Mouse (Mus musculus): Measurements from ENCODE around the gene Frmd4a. TPM values are rescaled to one million over a fixed set of nuclear protein-coding genes. Genes with fewer than 3 reads are reported as not detected.

Gene Frmd4a
- polyA plus RNA-seq, 1 experiment from 2014 or later = 24.2 TPM

DNA sequence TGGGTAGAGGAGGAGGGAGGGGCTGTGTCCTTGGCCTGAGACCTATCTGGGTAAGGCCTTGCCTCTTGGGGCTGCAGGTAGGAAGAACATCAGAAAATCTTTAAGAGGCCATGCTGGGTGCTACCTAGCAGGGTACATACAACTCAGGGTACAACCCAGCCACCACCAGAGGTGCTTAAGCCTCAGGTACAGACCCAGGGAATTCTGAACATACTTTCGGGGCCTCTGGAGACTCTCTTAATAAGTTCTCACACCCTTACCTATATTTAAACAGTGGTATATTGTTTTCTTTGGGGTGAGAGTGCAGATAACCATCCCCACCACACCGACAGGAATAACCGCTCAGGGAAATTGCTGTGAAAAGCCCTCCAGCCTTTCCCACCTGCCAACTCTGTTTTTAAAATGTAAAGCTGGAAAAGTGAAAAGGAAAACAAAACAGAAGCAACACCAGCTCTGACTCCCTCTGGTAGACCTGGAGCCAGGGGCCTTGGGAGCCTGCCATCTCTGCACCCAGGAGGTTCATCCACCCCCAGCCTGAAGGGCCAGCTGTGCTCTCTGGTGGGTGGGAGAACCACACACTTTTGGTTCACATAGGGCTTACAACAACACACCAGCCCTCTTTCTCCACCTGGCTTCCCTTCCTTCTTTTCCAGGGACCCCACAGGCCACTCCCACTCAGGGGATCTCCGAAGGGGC, 548.9 kb downstream of the Frmd4a start:
- Histone ChIP-seq H3K4me3 (ENCODE audit: inconsistent target) (no peak overlapping the region), H3K79me2 (ENCODE audit: inconsistent target) (peaks cover 97% of the 10 kb centered on the region), H3K36me3 (ENCODE audit: inconsistent target) (peaks cover 11% of the 10 kb centered on the region; the same call in 1 of the 2 replicates), H3K27ac (peak overlapping the region; percentile 79)
- WGBS (ENCODE audit: missing documents) = 95% methylated on average over 4 of the region's 4 CpGs

DNA sequence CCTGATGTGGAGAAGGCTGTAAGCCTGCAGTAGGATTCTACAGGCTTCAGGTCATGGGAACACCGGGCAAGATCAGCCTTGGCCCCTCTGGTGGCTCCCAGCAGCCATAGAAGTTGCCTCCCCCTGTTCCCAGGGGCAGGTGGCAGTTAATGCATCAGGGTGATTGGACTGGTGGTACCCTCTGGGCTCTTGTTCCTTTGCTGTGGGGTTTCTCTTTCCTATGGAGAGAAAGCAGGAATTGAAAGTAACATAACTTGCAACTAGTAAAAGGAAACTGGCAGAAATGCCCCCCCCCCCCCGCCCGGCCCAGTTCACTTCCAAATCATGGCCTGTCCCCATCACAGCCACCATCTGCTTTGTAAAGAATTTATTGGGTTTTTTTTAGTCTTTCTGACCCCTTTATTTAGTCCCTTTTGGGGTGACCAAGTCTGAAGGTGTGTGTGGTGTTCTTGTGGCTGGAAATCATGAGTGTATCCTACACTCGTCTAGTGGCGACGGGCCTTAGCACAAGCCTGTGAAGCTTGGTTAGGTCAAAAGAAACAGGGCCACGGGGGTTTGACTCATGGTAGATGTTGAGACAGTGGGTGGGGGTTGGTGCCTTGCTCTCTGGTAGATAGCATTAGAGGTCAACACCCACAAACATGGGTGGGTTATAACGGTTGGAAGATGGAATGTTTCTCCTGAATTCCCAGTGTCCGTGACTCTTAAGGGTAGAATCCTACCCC, 549.6 kb downstream of the Frmd4a start:
- H3K36me3 ChIP-seq (ENCODE audit: inconsistent target) = peaks cover 15% of the 10 kb centered on the region; the same call in 1 of the 2 replicates
- peaks cover 97% of the 10 kb centered on the region for H3K79me2 ChIP-seq (ENCODE audit: inconsistent target)
- peak overlapping the region; percentile 79 for H3K27ac ChIP-seq
- no peak overlapping the region for H3K4me3 ChIP-seq (ENCODE audit: inconsistent target)
- WGBS (ENCODE audit: missing documents) = 75% methylated on average over 9 of the region's 9 CpGs

GRCm38 (mm10) chr2:4568967-4569366, 551.5 kb downstream of the Frmd4a start:
- Histone ChIP-seq H3K36me3 (ENCODE audit: inconsistent target) (peaks cover 24% of the 10 kb centered on the region; the same call in 1 of the 2 replicates), H3K4me3 (ENCODE audit: inconsistent target) (no peak overlapping the region)

DNA sequence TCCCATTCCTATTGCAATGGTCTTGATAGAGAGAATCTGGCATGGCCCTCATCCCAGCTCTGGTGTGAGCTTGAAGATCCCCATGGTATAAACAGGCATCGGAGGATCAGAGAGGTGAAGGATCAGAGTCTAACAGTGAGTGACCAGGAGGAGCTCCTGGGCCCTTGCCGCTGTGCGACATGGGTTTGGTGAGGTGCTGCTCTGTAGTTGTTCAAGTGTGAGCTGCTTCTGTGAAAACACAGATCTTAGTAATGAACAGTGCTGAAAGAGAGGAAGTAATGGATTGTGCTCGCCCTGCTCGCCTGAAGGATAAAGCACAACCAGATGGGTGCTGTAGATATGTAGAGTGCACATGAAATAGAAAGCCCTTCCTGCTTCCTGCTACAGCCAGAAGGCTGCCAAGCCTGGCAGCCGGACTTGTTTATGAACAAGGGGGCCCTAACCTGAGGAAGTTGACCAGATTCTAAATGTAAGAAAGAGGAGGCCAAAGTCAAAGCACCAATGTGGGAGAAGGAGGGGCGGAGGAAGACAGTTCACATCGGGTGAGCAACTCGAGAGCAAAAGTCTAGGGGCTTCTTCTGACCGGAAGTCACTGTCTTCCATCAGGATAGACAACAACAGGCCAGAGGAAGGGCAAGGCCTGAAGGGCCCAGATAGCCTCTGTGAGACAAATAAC, 552.8 kb downstream of the Frmd4a start:
- H3K27ac ChIP-seq = peak overlapping the region; percentile 77
- 17% methylated on average over 10 of the region's 10 CpGs for WGBS (ENCODE audit: missing documents)

More at GRCm38 (mm10) chr2:4568967-4569366, 551.5 kb downstream of the Frmd4a start:
- H3K27ac ChIP-seq = peak overlapping the region; percentile 4; the same call in 1 of the 2 replicates
- H3K79me2 ChIP-seq (ENCODE audit: inconsistent target) = peaks cover 89% of the 10 kb centered on the region
- 73% methylated on average over 5 of the region's 5 CpGs for WGBS (ENCODE audit: missing documents)

GRCm38 (mm10) chr2:4572498-4573263, 555.2 kb downstream of the Frmd4a start:
- Histone ChIP-seq H3K36me3 (ENCODE audit: inconsistent target) (peaks cover 46% of the 10 kb centered on the region; the same call in 1 of the 2 replicates), H3K27ac (peak overlapping the region; percentile 78), H3K4me3 (ENCODE audit: inconsistent target) (no peak overlapping the region), H3K79me2 (ENCODE audit: inconsistent target) (peaks cover 92% of the 10 kb centered on the region)
- WGBS (ENCODE audit: missing documents) = 91% methylated on average over 7 of the region's 7 CpGs

More for the DNA sequence above, 552.8 kb downstream of the Frmd4a start:
- no peak overlapping the region for H3K4me3 ChIP-seq (ENCODE audit: inconsistent target)
- peaks cover 37% of the 10 kb centered on the region; the same call in 1 of the 2 replicates for H3K36me3 ChIP-seq (ENCODE audit: inconsistent target)
- peaks cover 89% of the 10 kb centered on the region for H3K79me2 ChIP-seq (ENCODE audit: inconsistent target)

GRCm38 (mm10) chr2:4573386-4573785, 555.9 kb downstream of the Frmd4a start:
- H3K79me2 ChIP-seq (ENCODE audit: inconsistent target) = peaks cover 92% of the 10 kb centered on the region
- H3K27ac ChIP-seq = peak overlapping the region; percentile 78
- 32% methylated on average over 4 of the region's 4 CpGs for WGBS (ENCODE audit: missing documents)
- no peak overlapping the region for H3K4me3 ChIP-seq (ENCODE audit: inconsistent target)
- peaks cover 52% of the 10 kb centered on the region for H3K36me3 ChIP-seq (ENCODE audit: inconsistent target)

- Histone ChIP-seq H3K79me2 (ENCODE audit: inconsistent target) (peaks cover 92% of the 10 kb centered on the region), H3K36me3 (ENCODE audit: inconsistent target) (peaks cover 60% of the 10 kb centered on the region), H3K27ac (peak overlapping the region; percentile 78), H3K4me3 (ENCODE audit: inconsistent target) (no peak overlapping the region)
- WGBS (ENCODE audit: missing documents) = 90% methylated on average over 5 of the region's 5 CpGs
Measured at GRCm38 (mm10) chr2:4574251-4574650, 556.7 kb downstream of the Frmd4a start.

DNA sequence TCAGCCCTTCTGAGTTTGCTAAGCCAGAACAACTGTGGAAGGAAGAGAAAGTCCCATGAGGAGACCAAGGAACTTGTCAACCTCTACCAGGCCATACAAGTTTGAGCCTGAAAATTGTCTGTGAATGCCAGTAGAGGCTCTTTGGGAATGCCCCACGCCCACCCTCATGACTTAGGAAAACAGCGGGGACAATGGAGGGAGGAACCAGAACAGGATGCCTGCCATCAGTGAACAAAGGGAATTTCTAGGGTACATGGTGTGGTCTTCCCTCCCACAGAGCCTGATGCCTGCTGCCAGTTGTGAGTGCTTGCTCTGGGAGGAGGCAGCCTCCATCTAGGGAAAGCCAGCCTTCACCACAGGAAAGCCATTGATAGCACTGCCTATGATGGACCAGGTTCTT, 557.6 kb downstream of the Frmd4a start:
- peaks cover 69% of the 10 kb centered on the region for H3K36me3 ChIP-seq (ENCODE audit: inconsistent target)
- peaks cover 92% of the 10 kb centered on the region for H3K79me2 ChIP-seq (ENCODE audit: inconsistent target)
- no peak overlapping the region for H3K4me3 ChIP-seq (ENCODE audit: inconsistent target)
- no peak overlapping the region for H3K27ac ChIP-seq
- WGBS (ENCODE audit: missing documents) = 100% methylated on average over 2 of the region's 2 CpGs

GRCm38 (mm10) chr2:4575975-4576374, 558.5 kb downstream of the Frmd4a start:
- no peak overlapping the region for H3K4me3 ChIP-seq (ENCODE audit: inconsistent target)
- no peak overlapping the region for H3K27ac ChIP-seq
- peaks cover 77% of the 10 kb centered on the region for H3K36me3 ChIP-seq (ENCODE audit: inconsistent target)
- peaks cover 92% of the 10 kb centered on the region for H3K79me2 ChIP-seq (ENCODE audit: inconsistent target)
- WGBS (ENCODE audit: missing documents) = 95% methylated on average over 7 of the region's 7 CpGs

DNA sequence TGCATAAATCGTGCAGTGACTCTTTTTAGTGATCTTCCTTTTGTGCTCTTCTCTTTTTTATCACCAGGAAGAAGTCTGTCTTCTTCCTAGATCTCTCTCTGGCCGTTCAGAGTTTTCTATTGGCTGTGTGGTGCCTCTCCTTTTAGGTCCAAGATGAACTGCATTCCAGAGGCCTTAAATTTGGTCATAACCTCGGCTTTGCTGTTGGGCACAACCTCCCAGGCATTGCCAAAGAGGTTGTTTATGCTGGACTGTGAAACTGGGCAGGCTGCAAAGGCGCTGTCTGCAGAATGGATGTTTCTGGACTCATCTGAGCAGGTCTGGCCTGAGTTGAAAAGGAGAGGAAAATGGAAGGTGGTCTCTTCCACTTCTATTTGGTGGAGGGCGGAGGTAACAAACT, 560.8 kb downstream of the Frmd4a start:
- WGBS (ENCODE audit: missing documents) = 87% methylated on average over 5 of the region's 5 CpGs
- H3K27ac ChIP-seq = no peak overlapping the region
- peaks cover 83% of the 10 kb centered on the region for H3K36me3 ChIP-seq (ENCODE audit: inconsistent target)
- no peak overlapping the region for H3K4me3 ChIP-seq (ENCODE audit: inconsistent target)
- peaks cover 96% of the 10 kb centered on the region for H3K79me2 ChIP-seq (ENCODE audit: inconsistent target)

- peaks cover 100% of the 10 kb centered on the region for H3K79me2 ChIP-seq (ENCODE audit: inconsistent target)
- WGBS (ENCODE audit: missing documents) = 81% methylated on average over 8 of the region's 8 CpGs
- H3K36me3 ChIP-seq (ENCODE audit: inconsistent target) = peaks cover 87% of the 10 kb centered on the region
- H3K27ac ChIP-seq = no peak overlapping the region
- H3K4me3 ChIP-seq (ENCODE audit: inconsistent target) = no peak overlapping the region
Measured at GRCm38 (mm10) chr2:4579357-4580068, 562.0 kb downstream of the Frmd4a start.

DNA sequence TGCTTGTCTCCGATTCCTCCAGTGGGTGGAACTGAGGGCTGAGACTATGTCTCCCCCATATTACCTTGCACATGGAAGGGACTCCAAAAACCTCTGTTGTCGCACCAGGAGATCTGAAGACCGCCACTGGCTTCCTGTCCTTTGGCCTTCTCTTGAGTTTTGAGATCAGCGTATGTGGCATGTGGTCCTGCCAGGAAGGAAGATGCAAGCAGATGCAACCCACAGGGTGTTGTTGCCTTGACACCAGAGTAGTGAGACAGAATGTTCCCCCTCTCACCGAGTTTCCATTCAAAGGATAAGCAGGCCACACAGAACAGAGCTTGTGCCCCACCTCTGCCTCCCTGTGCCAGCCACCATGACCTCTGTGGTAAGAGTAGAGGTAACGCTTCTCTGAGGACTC, 563.1 kb downstream of the Frmd4a start:
- H3K27ac ChIP-seq = no peak overlapping the region

GRCm38 (mm10) chr2:4582930-4583329, 565.4 kb downstream of the Frmd4a start:
- Histone ChIP-seq H3K79me2 (ENCODE audit: inconsistent target) (peaks cover 99% of the 10 kb centered on the region; the same call in 1 of the 2 replicates), H3K36me3 (ENCODE audit: inconsistent target) (peaks cover 93% of the 10 kb centered on the region), H3K27ac (no peak overlapping the region), H3K4me3 (ENCODE audit: inconsistent target) (no peak overlapping the region)
- 93% methylated on average over 2 of the region's 2 CpGs for WGBS (ENCODE audit: missing documents)

More for the DNA sequence above, 563.1 kb downstream of the Frmd4a start:
- peaks cover 87% of the 10 kb centered on the region for H3K36me3 ChIP-seq (ENCODE audit: inconsistent target)
- WGBS (ENCODE audit: missing documents) = 61% methylated on average over 6 of the region's 6 CpGs
- peaks cover 100% of the 10 kb centered on the region; the same call in 1 of the 2 replicates for H3K79me2 ChIP-seq (ENCODE audit: inconsistent target)
- no peak overlapping the region for H3K4me3 ChIP-seq (ENCODE audit: inconsistent target)
